Mouse (Mus musculus): ENCODE results near the gene Oas1g.
"Not testable (repeated sequence)": the region's sequence is repeated elsewhere in the genome, so short reads cannot be mapped to it uniquely, and the experiment has no call there.

The Oas1g gene

GRCm38 (mm10) chr5:120890026-120890425 lies 2.6 kb upstream of the Oas1g start:
- no peak for DNase-seq (ENCODE audit: inconsistent ontology term)

DNA sequence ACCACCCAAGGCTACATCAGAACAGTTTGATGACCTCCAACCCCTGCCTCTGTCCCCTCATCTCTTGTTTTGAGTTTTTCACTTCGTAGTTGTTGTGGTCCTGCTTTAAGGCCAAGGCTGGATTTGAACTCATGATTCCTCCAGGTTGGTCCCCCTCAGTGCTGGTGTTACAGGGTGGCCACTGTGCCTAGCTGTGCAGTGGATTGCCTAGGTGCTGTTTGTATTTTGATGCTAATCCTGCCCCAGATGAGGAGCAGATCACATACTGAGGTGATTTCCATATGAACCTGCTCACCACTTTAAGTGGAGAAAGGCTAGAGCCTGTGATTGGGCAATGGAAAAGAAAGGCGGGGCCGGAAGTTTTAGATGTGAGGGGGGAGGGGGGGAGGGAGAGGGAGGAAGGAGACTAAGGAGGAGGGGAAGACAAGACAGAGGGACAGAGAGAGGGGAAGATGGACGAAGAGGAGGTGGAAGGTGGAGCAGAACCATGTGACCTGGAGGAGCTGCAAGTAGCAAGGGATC lies 942 bp upstream of the Oas1g start:
- DNase-seq (ENCODE audit: inconsistent ontology term) = not testable (repeated sequence)

DNA sequence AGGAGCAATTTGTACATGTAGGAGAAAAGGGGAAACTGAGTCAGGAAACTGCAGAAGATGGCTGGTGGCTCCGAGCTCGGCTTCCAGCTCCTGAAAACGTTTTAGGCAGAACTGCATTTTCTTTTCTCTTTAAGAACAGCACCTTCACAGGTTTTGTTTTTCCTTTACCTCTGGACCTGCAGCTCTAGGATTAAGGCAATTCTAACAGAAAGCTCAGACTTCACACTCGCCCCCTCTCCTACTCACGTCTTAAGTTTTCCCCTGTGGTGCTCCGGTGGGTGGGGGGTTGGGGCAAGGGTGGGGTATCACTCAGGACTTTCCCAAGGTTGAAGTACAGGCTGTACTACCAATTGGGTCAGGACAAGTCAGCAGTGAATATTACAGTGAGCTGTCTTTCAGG lies 418 bp upstream of the Oas1g start:
- no peak for DNase-seq (ENCODE audit: inconsistent ontology term)

DNA sequence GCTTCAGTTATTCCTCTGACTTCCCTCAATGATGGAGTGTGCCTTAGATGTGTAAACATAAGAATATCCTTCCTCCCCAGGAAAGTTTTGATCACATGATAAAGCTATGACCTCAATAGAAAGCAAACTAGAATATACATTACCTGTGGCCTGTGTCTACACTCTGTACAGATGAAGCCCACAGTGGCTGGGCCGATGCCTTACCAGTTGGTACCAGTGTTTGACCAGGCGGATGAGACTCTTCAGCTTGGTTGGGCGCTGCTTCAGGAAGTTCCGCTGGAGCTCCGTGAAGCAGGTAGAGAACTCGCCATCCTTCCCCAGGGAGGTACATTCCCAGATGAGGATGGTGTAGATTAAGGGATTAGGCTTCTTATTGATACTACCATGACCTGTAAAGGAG lies 5.7 kb downstream of the Oas1g start:
- DNase-seq (ENCODE audit: inconsistent ontology term) = not testable (repeated sequence)

DNA sequence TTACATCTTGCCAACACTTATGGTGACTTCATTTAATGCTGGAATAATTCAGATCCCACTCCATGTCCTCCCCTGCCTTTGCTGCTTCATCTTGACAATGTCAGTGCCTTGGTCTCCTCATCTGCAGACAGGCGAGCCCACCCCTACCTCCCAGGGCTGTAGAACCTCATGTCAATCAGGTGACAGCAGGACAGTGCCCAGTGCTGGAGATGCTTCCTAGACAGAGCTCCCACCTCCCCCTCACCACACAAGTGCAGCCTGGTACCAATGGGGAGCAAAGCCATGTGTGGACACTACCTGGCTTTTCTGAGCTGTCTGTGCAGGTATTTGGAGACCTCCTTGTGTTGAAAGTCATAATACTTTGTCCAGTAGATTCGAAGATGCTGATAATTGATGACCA lies 8.6 kb downstream of the Oas1g start:
- not testable (repeated sequence) for DNase-seq (ENCODE audit: inconsistent ontology term)

- DNase-seq (ENCODE audit: inconsistent ontology term) = not testable (repeated sequence)
Observed at GRCm38 (mm10) chr5:120877407-120877806, 10.0 kb downstream of the Oas1g start.

- DNase-seq (ENCODE audit: inconsistent ontology term) = not testable (repeated sequence)
Observed at GRCm38 (mm10) chr5:120876839-120877238, 10.6 kb downstream of the Oas1g start.

- DNase-seq (ENCODE audit: inconsistent ontology term) = no peak
Observed at GRCm38 (mm10) chr5:120871469-120871868, 15.9 kb downstream of the Oas1g start.

GRCm38 (mm10) chr5:120870782-120871181 lies 16.6 kb downstream of the Oas1g start:
- no peak for DNase-seq (ENCODE audit: inconsistent ontology term)

DNA sequence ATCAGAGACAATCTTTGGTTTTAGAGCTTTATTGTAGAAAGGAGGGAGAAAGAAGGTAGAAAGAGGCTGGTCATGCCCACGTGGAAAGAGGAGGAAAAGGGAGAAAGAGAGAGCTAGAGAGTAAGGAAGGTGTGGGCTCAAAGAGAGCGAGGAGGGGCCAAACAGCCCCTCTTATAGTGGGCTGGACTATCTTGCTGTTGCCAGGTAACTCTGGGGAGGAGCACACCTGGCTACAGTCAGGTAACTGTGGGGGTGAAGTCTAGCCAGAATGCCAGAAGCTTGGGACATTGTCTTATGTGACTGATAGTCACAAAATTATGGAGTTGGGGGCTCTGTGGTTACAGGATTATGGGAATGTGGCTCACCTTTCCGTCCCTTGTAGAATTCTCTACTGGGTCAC lies 17.3 kb downstream of the Oas1g start:
- no peak for DNase-seq (ENCODE audit: inconsistent ontology term)

- no peak for DNase-seq (ENCODE audit: inconsistent ontology term)
Observed at GRCm38 (mm10) chr5:120869436-120870015, 17.9 kb downstream of the Oas1g start.

DNA sequence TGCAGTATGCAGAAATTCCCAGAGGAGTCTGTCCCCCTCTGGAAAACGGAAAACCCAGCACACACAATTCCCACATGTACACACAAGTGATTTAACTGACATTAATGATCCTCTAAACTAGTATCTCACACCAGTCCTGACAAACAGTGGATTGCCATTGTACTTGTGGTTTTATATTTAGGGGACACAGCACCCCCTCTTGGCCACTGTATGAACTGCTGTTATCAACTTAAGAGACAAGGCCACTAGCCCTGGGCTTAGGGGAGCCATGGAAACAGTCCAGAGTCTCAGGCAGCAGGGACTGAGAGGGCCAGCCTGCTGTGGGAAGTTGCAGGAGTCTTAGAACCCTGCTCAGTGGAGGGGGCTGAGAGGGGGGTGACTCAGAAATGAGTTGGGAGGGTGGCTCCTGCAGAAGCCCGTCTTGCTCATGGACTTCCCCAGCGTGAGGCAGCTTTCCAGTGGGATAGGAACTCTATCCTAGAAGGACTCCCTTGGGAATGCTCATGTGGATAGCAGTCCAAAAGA lies 22.0 kb downstream of the Oas1g start:
- peak; percentile 41 for DNase-seq (ENCODE audit: inconsistent ontology term)

DNA sequence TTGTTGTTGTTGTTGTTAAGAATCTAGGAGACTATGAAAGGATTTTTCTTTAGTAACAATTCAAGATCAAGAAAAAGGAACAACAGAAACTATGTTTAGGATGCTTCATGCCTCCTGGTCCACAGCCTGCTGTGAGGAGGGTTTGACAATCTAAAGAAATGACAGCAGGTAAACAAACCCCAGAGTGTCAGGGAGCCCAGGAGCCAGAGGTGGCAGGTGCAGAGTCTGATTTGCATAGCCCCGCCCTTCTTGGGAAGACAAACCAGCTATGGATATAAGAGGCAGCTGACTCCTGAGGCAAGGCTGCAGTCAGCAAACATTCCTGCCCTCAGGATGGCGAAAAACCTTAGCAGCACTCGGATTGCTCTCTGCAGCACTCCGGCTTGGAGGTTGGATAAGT lies 26.3 kb downstream of the Oas1g start, which contains the start of gene Oas1h:
Gene Oas1h, plus strand, starts transcription at position 301 of the 400 bp plus-strand sequence.
- DNase-seq (ENCODE audit: inconsistent ontology term) = no peak

GRCm38 (mm10) chr5:120859241-120859640 lies 28.2 kb downstream of the Oas1g start:
- no peak for DNase-seq (ENCODE audit: inconsistent ontology term)

- peak; percentile 32 for DNase-seq (ENCODE audit: inconsistent ontology term)
Observed at GRCm38 (mm10) chr5:120849601-120850136, 37.7 kb downstream of the Oas1g start.

DNA sequence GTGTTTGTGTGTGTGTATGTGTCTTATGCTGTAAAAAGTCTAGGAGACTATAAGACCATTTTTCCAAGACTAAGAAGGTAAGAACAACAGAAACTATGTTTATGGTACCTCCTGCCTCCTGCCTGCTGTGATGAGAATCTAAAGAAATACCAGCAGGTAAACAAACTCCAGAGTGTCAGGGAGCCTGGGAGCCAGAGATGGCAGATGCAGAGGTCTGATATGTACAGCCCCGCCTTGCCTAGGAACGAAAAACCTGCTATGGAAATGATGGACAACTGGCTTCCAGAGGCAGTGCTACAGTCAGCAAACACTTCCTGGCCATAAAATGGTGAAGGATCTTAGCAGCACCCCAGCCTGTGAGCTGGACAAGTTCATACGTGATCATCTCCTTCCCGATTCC lies 40.3 kb downstream of the Oas1g start, which contains the start of gene Oas1f:
Gene Oas1f, plus strand, starts transcription at position 301 of the 400 bp plus-strand sequence.
- no peak for DNase-seq (ENCODE audit: inconsistent ontology term)

DNA sequence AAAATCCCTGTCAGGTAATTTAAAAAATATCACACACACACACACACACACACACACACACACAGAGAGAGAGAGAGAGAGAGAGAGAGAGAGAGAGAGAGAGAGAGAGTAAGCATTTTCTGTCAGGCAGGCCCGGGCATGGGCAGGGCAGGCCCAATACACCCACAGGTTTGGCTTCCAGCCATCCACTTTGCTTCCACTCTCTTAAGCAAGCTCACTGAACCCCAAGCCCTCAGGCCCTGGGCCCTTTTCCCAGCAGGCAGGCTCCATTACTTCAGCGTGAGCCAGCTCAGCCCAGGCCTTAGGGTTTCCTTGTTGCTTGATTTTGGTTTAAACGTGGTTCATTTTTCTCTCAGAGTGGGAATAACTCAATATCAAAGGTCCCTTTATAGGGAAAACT lies 42.7 kb downstream of the Oas1g start:
- DNase-seq (ENCODE audit: inconsistent ontology term) = peak; percentile 95

- DNase-seq (ENCODE audit: inconsistent ontology term) = peak; percentile 16
Observed at GRCm38 (mm10) chr5:120836731-120837585, 50.5 kb downstream of the Oas1g start.

- DNase-seq (ENCODE audit: inconsistent ontology term) = peak; percentile 39
Observed at GRCm38 (mm10) chr5:120833335-120834280, 53.8 kb downstream of the Oas1g start.

DNA sequence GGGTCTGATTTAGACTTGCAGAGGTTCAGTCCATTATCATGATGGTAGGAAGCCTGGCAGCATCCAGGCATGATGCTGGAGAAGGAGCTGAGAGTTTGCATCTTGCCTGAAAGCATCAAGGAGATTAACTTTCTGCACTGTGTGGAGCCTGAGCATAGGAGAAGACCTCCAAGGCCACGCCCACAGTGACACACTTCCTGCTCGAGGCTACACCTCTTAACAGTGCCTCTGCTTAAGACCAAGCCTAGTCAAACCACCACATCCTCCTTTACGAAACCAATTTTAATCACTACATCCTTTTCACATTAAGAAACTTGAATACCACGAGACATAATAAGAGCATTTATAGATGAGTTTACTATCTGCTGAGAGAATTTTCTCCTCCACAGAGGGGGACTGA lies 56.4 kb downstream of the Oas1g start:
- DNase-seq (ENCODE audit: inconsistent ontology term) = no peak
